Mouse (Mus musculus): Measurements from ENCODE around the gene Ilf3. TPM values are rescaled to one million over a fixed set of nuclear protein-coding genes. Genes with fewer than 3 reads are reported as not detected.

Ilf3 gene
- total and polyA plus RNA-seq, 2 experiments, result 9.5 to 13.5 TPM

- DNase-seq (ENCODE audit: extremely low read depth, low read depth, low spot score), result no peak
- no peak overlapping the region for H3K9ac ChIP-seq (ENCODE audit: low read depth, low read length)
- WGBS, result 83% methylated on average over 6 of the region's 6 CpGs
- H3K27ac ChIP-seq (replicated peaks; ENCODE audit: insufficient read depth, low read depth, low read length), result 0 out of 2 replicates have a peak overlapping the region, but pooled peaks have one; percentile 5
- no peaks in the 10 kb centered on the region for H3K27me3 ChIP-seq (ENCODE audit: control insufficient read depth, insufficient read depth, low read length)
- TF ChIP-seq POLR2A (IDR thresholded peaks at IDR 0.05; ENCODE audit: extremely low read depth, insufficient read depth, low read length), result no peak
- TF ChIP-seq CTCF (IDR thresholded peaks at IDR 0.05; ENCODE audit: low read depth, low read length), result no peak
- H3K4me3 ChIP-seq (ENCODE audit: insufficient read depth, low read depth, low read length), result no peak overlapping the region
- H3K36me3 ChIP-seq (ENCODE audit: control insufficient read depth, insufficient read depth, low read length), result no peaks in the 10 kb centered on the region
- H3K79me2 ChIP-seq (ENCODE audit: control insufficient read depth, insufficient read depth, low read length), result peaks cover 67% of the 10 kb centered on the region
- H3K4me1 ChIP-seq (ENCODE audit: control insufficient read depth, insufficient read depth, low read length), result peaks cover 42% of the 10 kb centered on the region
Observed at GRCm38 (mm10) chr9:21428178-21428577, 60.5 kb downstream of the Ilf3 start.

- no peak for DNase-seq (ENCODE audit: extremely low read depth, low read depth, low spot score)
- Histone ChIP-seq H3K79me2 (ENCODE audit: control insufficient read depth, insufficient read depth, low read length) (peaks cover 75% of the 10 kb centered on the region), H3K9ac (ENCODE audit: low read depth, low read length) (no peak overlapping the region), H3K27me3 (ENCODE audit: control insufficient read depth, insufficient read depth, low read length) (no peaks in the 10 kb centered on the region), H3K36me3 (ENCODE audit: control insufficient read depth, insufficient read depth, low read length) (no peaks in the 10 kb centered on the region), H3K27ac (replicated peaks; ENCODE audit: insufficient read depth, low read depth, low read length) (no peak overlapping the region), H3K4me3 (ENCODE audit: insufficient read depth, low read depth, low read length) (no peak overlapping the region), H3K4me1 (ENCODE audit: control insufficient read depth, insufficient read depth, low read length) (peaks cover 43% of the 10 kb centered on the region)
- 88% methylated on average over 7 of the region's 7 CpGs for WGBS
- TF ChIP-seq CTCF (IDR thresholded peaks at IDR 0.05; ENCODE audit: low read depth, low read length), result no peak
- TF ChIP-seq POLR2A (IDR thresholded peaks at IDR 0.05; ENCODE audit: extremely low read depth, insufficient read depth, low read length), result no peak
Observed at GRCm38 (mm10) chr9:21430724-21431123, 63.1 kb downstream of the Ilf3 start.

GRCm38 (mm10) chr9:21432066-21432465 is 64.4 kb downstream of the Ilf3 start:
- TF ChIP-seq POLR2A (IDR thresholded peaks at IDR 0.05; ENCODE audit: extremely low read depth, insufficient read depth, low read length), result no peak
- H3K36me3 ChIP-seq (ENCODE audit: control insufficient read depth, insufficient read depth, low read length), result no peaks in the 10 kb centered on the region
- H3K9ac ChIP-seq (ENCODE audit: low read depth, low read length), result no peak overlapping the region
- no peak overlapping the region for H3K27ac ChIP-seq (replicated peaks; ENCODE audit: insufficient read depth, low read depth, low read length)
- WGBS, result 62% methylated on average over 7 of the region's 7 CpGs
- DNase-seq (ENCODE audit: extremely low read depth, low read depth, low spot score), result peak; percentile 56
- peaks cover 44% of the 10 kb centered on the region for H3K4me1 ChIP-seq (ENCODE audit: control insufficient read depth, insufficient read depth, low read length)
- H3K27me3 ChIP-seq (ENCODE audit: control insufficient read depth, insufficient read depth, low read length), result no peaks in the 10 kb centered on the region
- H3K79me2 ChIP-seq (ENCODE audit: control insufficient read depth, insufficient read depth, low read length), result peaks cover 74% of the 10 kb centered on the region
- H3K4me3 ChIP-seq (ENCODE audit: insufficient read depth, low read depth, low read length), result no peak overlapping the region

- TF ChIP-seq POLR2A (IDR thresholded peaks at IDR 0.05; ENCODE audit: extremely low read depth, insufficient read depth, low read length), result no peak
- no peak for TF ChIP-seq CTCF (IDR thresholded peaks at IDR 0.05; ENCODE audit: low read depth, low read length)
- Histone ChIP-seq H3K9ac (ENCODE audit: low read depth, low read length) (no peak overlapping the region), H3K79me2 (ENCODE audit: control insufficient read depth, insufficient read depth, low read length) (peaks cover 75% of the 10 kb centered on the region), H3K4me3 (ENCODE audit: insufficient read depth, low read depth, low read length) (no peak overlapping the region), H3K27ac (replicated peaks; ENCODE audit: insufficient read depth, low read depth, low read length) (no peak overlapping the region), H3K36me3 (ENCODE audit: control insufficient read depth, insufficient read depth, low read length) (no peaks in the 10 kb centered on the region), H3K27me3 (ENCODE audit: control insufficient read depth, insufficient read depth, low read length) (no peaks in the 10 kb centered on the region), H3K4me1 (ENCODE audit: control insufficient read depth, insufficient read depth, low read length) (peaks cover 43% of the 10 kb centered on the region)
- 89% methylated on average over 8 of the region's 8 CpGs for WGBS
- no peak for DNase-seq (ENCODE audit: extremely low read depth, low read depth, low spot score)
Observed at GRCm38 (mm10) chr9:21433766-21434165, 66.1 kb downstream of the Ilf3 start.

- Histone ChIP-seq H3K4me1 (ENCODE audit: control insufficient read depth, insufficient read depth, low read length) (peaks cover 41% of the 10 kb centered on the region), H3K27ac (replicated peaks; ENCODE audit: insufficient read depth, low read depth, low read length) (no peak overlapping the region), H3K9ac (ENCODE audit: low read depth, low read length) (no peak overlapping the region), H3K79me2 (ENCODE audit: control insufficient read depth, insufficient read depth, low read length) (peaks cover 75% of the 10 kb centered on the region), H3K4me3 (ENCODE audit: insufficient read depth, low read depth, low read length) (no peak overlapping the region), H3K27me3 (ENCODE audit: control insufficient read depth, insufficient read depth, low read length) (no peaks in the 10 kb centered on the region), H3K36me3 (ENCODE audit: control insufficient read depth, insufficient read depth, low read length) (no peaks in the 10 kb centered on the region)
- no peak for TF ChIP-seq POLR2A (IDR thresholded peaks at IDR 0.05; ENCODE audit: extremely low read depth, insufficient read depth, low read length)
- no peak for TF ChIP-seq CTCF (IDR thresholded peaks at IDR 0.05; ENCODE audit: low read depth, low read length)
- 88% methylated on average over 2 of the region's 2 CpGs for WGBS
- no peak for DNase-seq (ENCODE audit: extremely low read depth, low read depth, low spot score)
Observed at GRCm38 (mm10) chr9:21434410-21434809, 66.7 kb downstream of the Ilf3 start.

GRCm38 (mm10) chr9:21435777-21436635 is 68.3 kb downstream of the Ilf3 start:
- peaks cover 27% of the 10 kb centered on the region for H3K4me1 ChIP-seq (ENCODE audit: control insufficient read depth, insufficient read depth, low read length)
- no peaks in the 10 kb centered on the region for H3K36me3 ChIP-seq (ENCODE audit: control insufficient read depth, insufficient read depth, low read length)
- TF ChIP-seq CTCF (IDR thresholded peaks at IDR 0.05; ENCODE audit: low read depth, low read length), result no peak
- TF ChIP-seq POLR2A (IDR thresholded peaks at IDR 0.05; ENCODE audit: extremely low read depth, insufficient read depth, low read length), result no peak
- WGBS, result 58% methylated on average over 7 of the region's 7 CpGs
- peaks cover 66% of the 10 kb centered on the region for H3K79me2 ChIP-seq (ENCODE audit: control insufficient read depth, insufficient read depth, low read length)
- no peak overlapping the region for H3K27ac ChIP-seq (replicated peaks; ENCODE audit: insufficient read depth, low read depth, low read length)
- no peaks in the 10 kb centered on the region for H3K27me3 ChIP-seq (ENCODE audit: control insufficient read depth, insufficient read depth, low read length)
- H3K4me3 ChIP-seq (ENCODE audit: insufficient read depth, low read depth, low read length), result no peak overlapping the region
- peak; percentile 29 for DNase-seq (ENCODE audit: extremely low read depth, low read depth, low spot score)
- H3K9ac ChIP-seq (ENCODE audit: low read depth, low read length), result no peak overlapping the region
